Mouse (Mus musculus) heart, embryonic 12.5 days (tissue): ENCODE data around the gene Bcl11b. TPM values are rescaled to one million over a fixed set of nuclear protein-coding genes. Genes with fewer than 3 reads are reported as not detected.

Experiments
- ATAC-seq: fragments of 200-750 bp; cut with Nextera tagmentation; 2 replicates; pipeline ENCODE4 v1.8.0; 2017; ENCODE audit warnings: moderate TSS enrichment, moderate library complexity; ENCODE audit not compliant: insufficient number of reproducible peaks, low FRiP score
- H3K27ac ChIP-seq: fragments of 300-500 bp; sonication (generic); 2 replicates; pipeline ENCODE4 v1.5.1; 2016; ENCODE audit warnings: mild to moderate bottlenecking, moderate library complexity; ENCODE audit not compliant: poor library complexity, severe bottlenecking
- H3K27me3 ChIP-seq: fragments of 300-500 bp; sonication (generic); replicated peaks from 2 replicates; pipeline ENCODE4 v1.6.1; 2016; ENCODE audit warnings: mild to moderate bottlenecking, moderate library complexity
- H3K36me3 ChIP-seq: fragments of 300-500 bp; sonication (generic); 2 replicates; pipeline ENCODE4 v1.6.1; 2016; ENCODE audit warnings: mild to moderate bottlenecking, moderate library complexity
- H3K4me1 ChIP-seq: fragments of 300-500 bp; sonication (generic); replicated peaks from 2 replicates; pipeline ENCODE4 v1.6.1; 2016; ENCODE audit warnings: mild to moderate bottlenecking
- H3K4me2 ChIP-seq: fragments of 300-500 bp; sonication (generic); 2 replicates; pipeline ENCODE4 v1.6.1; 2016; ENCODE audit warnings: mild to moderate bottlenecking, moderate library complexity
- H3K4me3 ChIP-seq: fragments of 300-500 bp; sonication (generic); 2 replicates; pipeline ENCODE4 v1.5.1; 2016; ENCODE audit warnings: mild to moderate bottlenecking
- H3K9ac ChIP-seq: fragments of 300-500 bp; sonication (generic); 2 replicates; pipeline ENCODE4 v1.6.1; 2016; ENCODE audit warnings: mild to moderate bottlenecking, moderate library complexity
- H3K9me3 ChIP-seq: fragments of 300-500 bp; sonication (generic); replicated peaks from 2 replicates; pipeline ENCODE4 v1.6.1; 2016; ENCODE audit warnings: mild to moderate bottlenecking, moderate library complexity
- WGBS: fragments of 180-500 bp; shearing (Covaris S2); methylation state at CpG from one replicate; pipeline ENCODE4 v1.1.7; 2016; 5-methylcytosine and 5-hydroxymethylcytosine counted together
- polyA plus RNA-seq: library from polyadenylated mRNA; unstranded; fragments of >200 nt; fragmentation: Nextera tagmentation; extraction: Ambion mirVana; gene quantifications from 2 replicates; pipeline ENCODE4 v1.2.1, GENCODE M21; 2016

Bcl11b gene
- polyA plus RNA-seq, 1 experiment from 2014 or later = 4.9 TPM

DNA sequence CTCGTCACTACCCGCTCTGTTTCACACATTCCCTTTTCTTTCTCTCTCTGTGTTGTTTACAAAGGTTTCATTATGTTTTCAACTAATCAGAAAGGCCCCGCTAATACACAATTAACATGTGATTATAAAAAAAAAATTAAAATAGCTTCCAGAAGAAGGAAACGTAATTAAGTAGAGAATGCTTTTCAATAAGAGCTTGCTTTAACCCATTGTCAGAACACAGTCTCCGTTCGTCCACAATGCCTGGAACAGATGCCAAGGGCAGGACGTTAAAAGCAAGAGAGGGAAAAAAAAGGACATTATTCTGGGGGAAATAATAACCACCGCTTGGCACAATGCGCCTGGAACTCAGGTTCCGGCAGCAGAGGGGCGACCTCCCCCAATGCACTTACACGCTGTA is 71.3 kb downstream of the Bcl11b start:
- H3K4me1 ChIP-seq = peaks cover 64% of the 10 kb centered on the region
- no peak overlapping the region for H3K4me3 ChIP-seq
- 0 out of 2 replicates have a peak, but pooled peaks cover 9% of the 10 kb centered on the region for H3K27me3 ChIP-seq
- no peak overlapping the region for H3K27ac ChIP-seq
- no peak overlapping the region for H3K9ac ChIP-seq
- ATAC-seq = no peak
- H3K36me3 ChIP-seq = no peaks in the 10 kb centered on the region
- 80% methylated on average over 12 of the region's 12 CpGs for WGBS
- no peaks in the 10 kb centered on the region for H3K9me3 ChIP-seq
- no peak overlapping the region for H3K4me2 ChIP-seq

- Histone ChIP-seq H3K27me3 (0 out of 2 replicates have a peak, but pooled peaks cover 9% of the 10 kb centered on the region), H3K4me1 (peaks cover 65% of the 10 kb centered on the region), H3K4me2 (peak overlapping the region; percentile 60), H3K27ac (peak overlapping the region; percentile 65), H3K9me3 (no peaks in the 10 kb centered on the region), H3K4me3 (no peak overlapping the region), H3K36me3 (no peaks in the 10 kb centered on the region), H3K9ac (no peak overlapping the region)
- WGBS = 66% methylated on average over 5 of the region's 5 CpGs
- no peak for ATAC-seq
Measured at GRCm38 (mm10) chr12:107931476-107931875, 71.9 kb downstream of the Bcl11b start.

DNA sequence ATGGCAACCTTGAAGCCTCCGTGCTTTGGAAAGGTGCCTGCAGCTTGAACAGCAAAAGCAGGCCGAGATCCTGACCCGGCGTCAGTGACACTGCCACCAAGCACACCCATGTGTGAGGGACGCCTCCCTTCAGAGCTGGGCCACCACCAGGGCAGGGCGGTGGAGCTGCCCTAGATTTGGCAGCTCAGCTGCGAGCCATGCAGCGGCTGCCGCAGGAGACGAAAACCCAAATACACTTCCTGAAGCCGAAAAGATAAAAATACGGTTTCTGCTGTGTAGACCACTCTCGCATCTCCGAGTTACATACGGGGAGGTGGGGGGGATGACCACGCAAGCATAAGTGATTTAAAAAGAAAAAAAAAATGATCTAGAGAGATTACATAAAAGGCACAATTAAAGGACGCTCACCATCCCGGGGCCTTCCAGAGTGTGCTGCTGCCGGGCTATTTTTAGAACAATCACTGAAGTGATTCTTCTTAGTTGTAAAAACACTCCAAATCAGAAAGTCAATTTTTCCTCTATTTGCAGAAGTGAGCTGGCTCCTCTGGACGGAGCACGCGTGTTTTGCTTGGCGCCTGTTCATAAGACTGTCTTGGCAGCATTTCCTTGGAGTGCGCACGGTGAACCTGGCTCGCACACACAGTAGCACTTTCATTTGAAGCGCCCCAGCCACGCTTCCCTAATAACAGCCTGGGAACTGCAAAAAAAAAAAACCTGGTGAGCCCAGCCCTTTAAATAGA is 72.6 kb downstream of the Bcl11b start:
- WGBS = 18% methylated on average over 28 of the region's 28 CpGs
- no peaks in the 10 kb centered on the region for H3K36me3 ChIP-seq
- H3K27me3 ChIP-seq = 0 out of 2 replicates have a peak, but pooled peaks cover 9% of the 10 kb centered on the region
- H3K9ac ChIP-seq = peak overlapping the region; percentile 8; the same call in 1 of the 2 replicates
- H3K27ac ChIP-seq = peak overlapping the region; percentile 65
- peak overlapping the region; percentile 60 for H3K4me2 ChIP-seq
- peak overlapping the region; percentile 20 for H3K4me3 ChIP-seq
- H3K4me1 ChIP-seq = peaks cover 65% of the 10 kb centered on the region
- H3K9me3 ChIP-seq = no peaks in the 10 kb centered on the region
- peak; percentile 57 for ATAC-seq

GRCm38 (mm10) chr12:107928905-107929304 is 74.5 kb downstream of the Bcl11b start:
- H3K4me2 ChIP-seq = no peak overlapping the region
- no peak overlapping the region for H3K9ac ChIP-seq
- 0 out of 2 replicates have a peak, but pooled peaks cover 4% of the 10 kb centered on the region for H3K27me3 ChIP-seq
- H3K27ac ChIP-seq = no peak overlapping the region
- no peaks in the 10 kb centered on the region for H3K36me3 ChIP-seq
- no peak overlapping the region for H3K4me3 ChIP-seq
- ATAC-seq = no peak
- 73% methylated on average over 7 of the region's 7 CpGs for WGBS
- H3K9me3 ChIP-seq = no peaks in the 10 kb centered on the region
- peaks cover 66% of the 10 kb centered on the region for H3K4me1 ChIP-seq

- 74% methylated on average over 15 of the region's 15 CpGs for WGBS
- no peak overlapping the region for H3K27ac ChIP-seq
- no peak overlapping the region for H3K4me2 ChIP-seq
- H3K4me1 ChIP-seq = peaks cover 66% of the 10 kb centered on the region
- H3K27me3 ChIP-seq = no peaks in the 10 kb centered on the region
- H3K9me3 ChIP-seq = no peaks in the 10 kb centered on the region
- no peak overlapping the region for H3K4me3 ChIP-seq
- H3K36me3 ChIP-seq = no peaks in the 10 kb centered on the region
- H3K9ac ChIP-seq = no peak overlapping the region
- ATAC-seq = no peak
Measured at GRCm38 (mm10) chr12:107928464-107928901, 74.9 kb downstream of the Bcl11b start.

DNA sequence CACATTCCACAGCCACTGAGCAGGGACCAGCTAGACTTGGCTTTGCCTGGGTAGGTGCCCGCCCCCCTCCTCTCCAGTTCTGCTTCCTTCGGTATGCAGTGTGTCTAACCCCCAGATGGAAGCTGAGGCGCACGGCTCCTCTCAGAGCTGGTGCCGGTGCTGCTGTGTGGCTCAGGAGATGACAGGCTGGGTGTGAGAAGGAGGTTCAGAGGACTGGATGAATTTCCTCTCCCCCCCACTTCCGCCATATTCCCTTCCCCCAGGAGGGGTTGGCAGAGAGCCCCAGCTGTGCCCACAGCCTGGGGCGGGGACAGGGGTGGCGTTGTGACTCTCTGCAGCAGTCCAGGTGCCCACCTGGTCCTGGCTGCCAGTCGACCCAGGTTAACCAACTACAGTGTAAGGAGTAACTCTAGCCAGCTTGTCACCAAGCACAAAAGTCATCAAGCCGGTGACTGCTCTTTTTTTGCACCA is 75.4 kb downstream of the Bcl11b start:
- Histone ChIP-seq H3K9me3 (no peaks in the 10 kb centered on the region), H3K4me3 (no peak overlapping the region), H3K9ac (no peak overlapping the region), H3K4me2 (peak overlapping the region; percentile 29), H3K27me3 (no peaks in the 10 kb centered on the region), H3K27ac (no peak overlapping the region), H3K36me3 (no peaks in the 10 kb centered on the region), H3K4me1 (peaks cover 68% of the 10 kb centered on the region)
- 43% methylated on average over 10 of the region's 10 CpGs for WGBS
- ATAC-seq = no peak

DNA sequence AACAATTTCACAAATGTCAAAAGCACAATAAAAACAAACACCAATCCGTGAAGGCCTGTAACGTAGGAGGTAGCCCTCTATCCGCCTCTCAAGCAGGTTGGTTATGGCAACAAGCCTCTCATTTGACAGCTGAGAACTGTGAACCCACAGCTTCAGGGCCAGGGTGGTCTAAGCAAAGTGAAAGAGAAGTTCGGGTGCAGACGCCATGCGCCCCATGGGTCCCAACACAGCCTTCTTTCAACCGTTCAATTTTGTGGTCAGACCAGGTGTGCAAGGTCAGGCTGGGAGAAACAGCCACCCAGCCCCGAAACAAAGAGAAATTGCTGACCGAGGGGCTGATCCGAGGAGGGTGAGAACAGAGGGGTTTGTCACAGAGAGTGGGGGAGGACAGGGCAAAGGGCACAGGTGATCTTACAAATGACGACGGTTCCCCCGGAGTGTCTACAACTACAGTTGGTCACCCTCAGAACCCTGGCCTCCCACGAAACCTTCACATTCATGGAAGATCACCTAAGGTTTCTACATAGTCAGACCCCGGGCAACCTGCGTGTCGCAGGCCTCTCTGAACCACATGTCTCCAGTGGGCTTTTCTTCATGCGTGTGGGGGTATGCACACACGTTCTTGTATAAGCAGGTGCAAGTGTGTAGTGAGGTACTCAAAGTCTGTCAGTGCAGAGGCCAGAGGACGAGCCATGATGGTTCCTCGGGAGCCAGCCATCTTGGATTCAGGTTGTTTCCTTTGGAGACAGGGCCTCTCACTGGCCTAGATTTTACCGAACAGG is 77.1 kb downstream of the Bcl11b start:
- Histone ChIP-seq H3K36me3 (no peaks in the 10 kb centered on the region), H3K9ac (no peak overlapping the region), H3K27me3 (no peaks in the 10 kb centered on the region), H3K4me3 (no peak overlapping the region), H3K4me2 (no peak overlapping the region), H3K4me1 (peaks cover 66% of the 10 kb centered on the region), H3K27ac (no peak overlapping the region), H3K9me3 (no peaks in the 10 kb centered on the region)
- ATAC-seq = no peak
- 90% methylated on average over 22 of the region's 22 CpGs for WGBS

GRCm38 (mm10) chr12:107924696-107925095 is 78.7 kb downstream of the Bcl11b start:
- peaks cover 71% of the 10 kb centered on the region for H3K4me1 ChIP-seq
- ATAC-seq = no peak
- H3K9me3 ChIP-seq = no peaks in the 10 kb centered on the region
- H3K9ac ChIP-seq = no peak overlapping the region
- H3K36me3 ChIP-seq = no peaks in the 10 kb centered on the region
- WGBS = 73% methylated on average over 4 of the region's 4 CpGs
- H3K27ac ChIP-seq = no peak overlapping the region
- no peak overlapping the region for H3K4me3 ChIP-seq
- H3K4me2 ChIP-seq = no peak overlapping the region
- no peaks in the 10 kb centered on the region for H3K27me3 ChIP-seq

GRCm38 (mm10) chr12:107923963-107924362 is 79.4 kb downstream of the Bcl11b start:
- Histone ChIP-seq H3K36me3 (no peaks in the 10 kb centered on the region), H3K9me3 (no peaks in the 10 kb centered on the region), H3K4me3 (no peak overlapping the region), H3K9ac (no peak overlapping the region), H3K27ac (peak overlapping the region; percentile 20), H3K4me1 (peaks cover 64% of the 10 kb centered on the region), H3K4me2 (no peak overlapping the region), H3K27me3 (no peaks in the 10 kb centered on the region)
- WGBS = 26% methylated on average over 3 of the region's 3 CpGs
- no peak for ATAC-seq

- ATAC-seq = no peak
- Histone ChIP-seq H3K27ac (no peak overlapping the region), H3K4me3 (no peak overlapping the region), H3K4me1 (peaks cover 53% of the 10 kb centered on the region), H3K4me2 (no peak overlapping the region), H3K36me3 (peaks cover 3% of the 10 kb centered on the region; the same call in 1 of the 2 replicates), H3K9ac (no peak overlapping the region), H3K9me3 (0 out of 2 replicates have a peak, but pooled peaks cover 2% of the 10 kb centered on the region), H3K27me3 (no peaks in the 10 kb centered on the region)
- WGBS = 92% methylated on average over 7 of the region's 7 CpGs
Measured at GRCm38 (mm10) chr12:107922180-107922579, 81.2 kb downstream of the Bcl11b start.

DNA sequence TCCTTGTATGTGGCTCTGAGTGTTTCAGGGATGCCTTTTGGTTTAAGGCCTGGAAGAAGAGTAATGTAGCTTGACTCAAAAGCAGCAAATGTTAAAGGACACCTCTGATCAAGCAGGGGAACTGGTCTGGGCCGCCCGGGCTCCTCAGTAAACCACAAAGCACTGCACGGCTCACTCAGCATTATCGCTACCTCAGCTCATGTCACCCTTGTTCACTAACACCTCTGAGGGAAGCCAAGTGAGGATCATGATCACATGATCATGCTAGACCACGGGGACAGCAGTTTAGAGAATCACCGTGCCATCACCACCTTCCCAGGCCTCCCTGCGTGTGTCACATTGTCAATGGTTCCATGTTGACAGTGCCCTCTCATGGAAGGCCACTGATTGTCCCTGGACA is 81.8 kb downstream of the Bcl11b start:
- Histone ChIP-seq H3K9ac (no peak overlapping the region), H3K27ac (no peak overlapping the region), H3K27me3 (no peaks in the 10 kb centered on the region), H3K36me3 (peaks cover 9% of the 10 kb centered on the region), H3K9me3 (peaks cover 8% of the 10 kb centered on the region), H3K4me3 (no peak overlapping the region), H3K4me1 (peaks cover 52% of the 10 kb centered on the region), H3K4me2 (no peak overlapping the region)
- no peak; the same call in 1 of the 2 replicates for ATAC-seq
- 58% methylated on average over 7 of the region's 7 CpGs for WGBS
